Mouse (Mus musculus): ENCODE measurements around the gene Uck2. TPM values are rescaled to one million over a fixed set of nuclear protein-coding genes. Genes with fewer than 3 reads are reported as not detected.

Uck2 gene
- polyA plus RNA-seq (2015; fragmentation: Nextera tagmentation; extraction: Ambion mirVana), result 80.7 and 87.8 TPM in 2 replicates

DNA sequence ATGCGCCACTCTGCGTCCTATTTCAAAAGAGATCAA lies at the start of gene Uck2:
Uck2 (minus strand) TSS at position 1 of the 36 bp plus-strand sequence.
- 0% methylated on average over 2 of the region's 2 CpGs for WGBS
- Histone ChIP-seq H3K4me3 (peak within 1 kb of the TSS; percentile 86), H3K4me2 (peak within 1 kb of the TSS; percentile 73), H3K36me3 (no peaks in the 10 kb centered on the region; the same call in 1 of the 2 replicates), H3K27me3 (peaks cover 16% of the 10 kb centered on the region), H3K9ac (peak within 1 kb of the TSS; percentile 87), H3K9me3 (no peaks in the 10 kb centered on the region), H3K27ac (peak within 1 kb of the TSS; percentile 93), H3K4me1 (peaks cover 34% of the 10 kb centered on the region)
- ATAC-seq (ENCODE audit: insufficient number of reproducible peaks, insufficient read depth, low FRiP score, low TSS enrichment, low read depth), result no peak

DNA sequence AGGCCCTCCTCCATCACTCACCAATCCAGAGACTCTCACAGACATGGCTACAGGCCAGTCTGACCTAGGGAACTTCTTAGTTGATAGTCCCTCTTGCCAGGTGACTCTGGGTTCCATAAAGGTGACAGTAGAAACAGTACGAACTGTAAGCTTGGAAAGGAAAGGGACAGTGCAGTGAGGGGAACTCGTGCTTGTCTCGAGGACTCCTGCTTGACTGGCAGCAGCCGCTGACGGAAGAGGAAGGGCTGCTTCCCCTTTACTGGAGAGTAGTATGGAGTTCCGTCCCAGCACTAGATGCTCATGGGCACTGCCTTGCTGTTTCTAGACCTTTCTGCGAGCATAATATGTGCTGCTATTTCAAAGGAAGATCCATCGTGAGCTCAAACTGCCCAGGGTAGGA lies 46.0 kb upstream of the Uck2 start:
- WGBS, result 95% methylated on average over 8 of the region's 8 CpGs
- ATAC-seq (ENCODE audit: insufficient number of reproducible peaks, insufficient read depth, low FRiP score, low TSS enrichment, low read depth), result no peak
- Histone ChIP-seq H3K4me1 (no peaks in the 10 kb centered on the region), H3K9me3 (no peaks in the 10 kb centered on the region), H3K27ac (no peak overlapping the region), H3K36me3 (peaks cover 59% of the 10 kb centered on the region), H3K4me2 (no peak overlapping the region), H3K27me3 (no peaks in the 10 kb centered on the region), H3K9ac (no peak overlapping the region), H3K4me3 (no peak overlapping the region)

- Histone ChIP-seq H3K4me2 (no peak overlapping the region), H3K4me3 (no peak overlapping the region), H3K4me1 (no peaks in the 10 kb centered on the region), H3K9ac (no peak overlapping the region), H3K36me3 (peaks cover 74% of the 10 kb centered on the region), H3K9me3 (no peaks in the 10 kb centered on the region), H3K27ac (no peak overlapping the region), H3K27me3 (no peaks in the 10 kb centered on the region)
- no peak for ATAC-seq (ENCODE audit: insufficient number of reproducible peaks, insufficient read depth, low FRiP score, low TSS enrichment, low read depth)
- 95% methylated on average over 6 of the region's 6 CpGs for WGBS
These were observed 43.7 kb upstream of the Uck2 start for GRCm38 (mm10) chr1:167328776-167329175.

DNA sequence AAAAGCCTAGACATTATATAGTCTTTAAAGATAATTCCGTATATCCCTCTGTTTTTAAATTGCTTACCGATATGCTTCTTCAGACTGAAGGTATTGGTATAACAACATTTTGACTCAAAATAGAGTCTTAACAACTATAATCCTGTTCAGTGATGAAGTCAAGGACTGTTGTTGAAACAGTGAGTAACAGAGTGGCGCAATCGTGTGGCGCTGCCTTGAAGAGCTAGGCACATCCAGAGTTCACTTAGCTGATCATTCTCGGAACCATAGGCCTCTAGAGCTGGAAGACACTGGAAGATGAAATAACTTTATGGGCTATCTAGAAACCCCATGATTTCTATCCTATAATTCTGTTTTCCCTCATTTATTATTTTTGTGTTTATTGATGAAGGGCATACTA lies 36.6 kb upstream of the Uck2 start:
- Histone ChIP-seq H3K27ac (no peak overlapping the region), H3K4me2 (no peak overlapping the region), H3K9ac (no peak overlapping the region), H3K9me3 (no peaks in the 10 kb centered on the region), H3K36me3 (peaks cover 86% of the 10 kb centered on the region), H3K4me3 (no peak overlapping the region), H3K4me1 (no peaks in the 10 kb centered on the region), H3K27me3 (no peaks in the 10 kb centered on the region)
- WGBS, result 97% methylated on average over 6 of the region's 6 CpGs
- ATAC-seq (ENCODE audit: insufficient number of reproducible peaks, insufficient read depth, low FRiP score, low TSS enrichment, low read depth), result no peak

- no peak for ATAC-seq (ENCODE audit: insufficient number of reproducible peaks, insufficient read depth, low FRiP score, low TSS enrichment, low read depth)
- Histone ChIP-seq H3K9me3 (no peaks in the 10 kb centered on the region), H3K4me2 (no peak overlapping the region), H3K4me3 (no peak overlapping the region), H3K4me1 (peaks cover 4% of the 10 kb centered on the region), H3K36me3 (peaks cover 39% of the 10 kb centered on the region), H3K27me3 (no peaks in the 10 kb centered on the region), H3K27ac (no peak overlapping the region), H3K9ac (no peak overlapping the region)
- WGBS, result 85% methylated on average over 4 of the region's 4 CpGs
These were observed 28.1 kb upstream of the Uck2 start for GRCm38 (mm10) chr1:167313220-167313619.

DNA sequence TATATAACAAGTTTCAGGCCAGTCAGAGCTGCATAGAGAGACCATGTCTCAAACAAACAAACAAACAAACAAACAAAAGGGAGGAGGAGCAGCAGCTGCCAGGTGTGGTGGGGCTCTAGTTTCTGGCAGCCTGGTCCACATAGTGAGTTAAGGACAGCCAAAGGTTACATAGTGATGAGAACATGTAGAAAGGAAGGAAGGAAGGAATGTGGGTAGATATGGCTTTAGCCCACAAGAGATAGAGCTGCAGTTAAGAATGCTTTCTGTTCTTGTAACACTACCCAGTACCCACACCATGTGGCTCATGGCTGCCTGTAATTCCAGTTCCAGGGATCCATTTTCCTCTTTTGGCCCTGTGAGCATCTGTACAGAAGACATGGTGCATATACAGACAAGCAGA lies 27.2 kb upstream of the Uck2 start:
- peaks cover 31% of the 10 kb centered on the region for H3K36me3 ChIP-seq
- H3K27ac ChIP-seq, result no peak overlapping the region
- no peaks in the 10 kb centered on the region for H3K9me3 ChIP-seq
- no peaks in the 10 kb centered on the region for H3K27me3 ChIP-seq
- H3K9ac ChIP-seq, result no peak overlapping the region
- no peak for ATAC-seq (ENCODE audit: insufficient number of reproducible peaks, insufficient read depth, low FRiP score, low TSS enrichment, low read depth)
- no peak overlapping the region for H3K4me2 ChIP-seq
- H3K4me1 ChIP-seq, result peaks cover 4% of the 10 kb centered on the region
- H3K4me3 ChIP-seq, result no peak overlapping the region

DNA sequence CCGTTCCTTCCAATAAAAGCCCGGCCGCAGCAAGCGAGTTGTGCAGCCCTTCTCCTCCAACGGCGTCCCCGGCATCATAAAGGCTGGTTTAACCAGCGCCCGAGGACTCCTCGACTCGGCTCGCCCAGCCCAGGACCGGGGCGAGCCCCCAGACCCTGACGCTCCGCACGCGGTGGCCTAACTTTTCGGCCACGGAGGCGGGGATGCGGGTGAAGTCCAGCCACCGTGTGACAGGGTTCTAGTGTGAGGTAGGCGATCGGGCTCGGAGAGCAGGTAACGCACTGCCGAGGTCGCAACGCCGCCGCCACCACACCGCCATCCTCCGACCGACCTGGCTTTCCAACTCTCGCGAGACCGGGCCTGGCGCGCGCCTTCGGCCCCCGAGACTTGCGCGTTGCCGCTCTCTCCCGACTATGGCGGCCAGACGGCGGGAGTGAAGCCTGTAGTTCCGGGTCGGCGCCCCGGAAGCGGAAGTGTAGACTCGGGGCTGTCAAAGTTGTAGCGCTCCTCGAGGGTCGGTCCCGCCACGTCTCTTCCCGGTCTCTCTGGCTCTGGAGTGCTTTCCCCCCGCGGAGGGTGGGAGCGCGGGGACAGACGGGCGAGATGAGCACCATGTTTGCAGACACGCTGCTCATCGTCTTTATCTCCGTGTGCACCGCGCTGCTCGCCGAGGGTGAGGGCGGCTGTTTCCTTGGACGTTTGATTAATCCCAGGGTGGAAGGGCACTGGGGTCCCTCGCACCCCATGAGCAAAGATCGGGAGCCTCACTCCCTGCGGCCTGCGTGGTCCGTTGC lies 23.3 kb upstream of the Uck2 start, which contains the start of gene Tmco1:
Tmco1 (plus strand) TSS at position 118 of the 794 bp plus-strand sequence.
- H3K9me3 ChIP-seq, result no peaks in the 10 kb centered on the region
- no peaks in the 10 kb centered on the region; the same call in 1 of the 2 replicates for H3K27me3 ChIP-seq
- peak within 1 kb of the TSS; percentile 94 for H3K27ac ChIP-seq
- peak within 1 kb of the TSS; percentile 72 for H3K4me3 ChIP-seq
- peaks cover 4% of the 10 kb centered on the region for H3K4me1 ChIP-seq
- H3K9ac ChIP-seq, result peak within 1 kb of the TSS; percentile 93
- peak; percentile 93 for ATAC-seq (ENCODE audit: insufficient number of reproducible peaks, insufficient read depth, low FRiP score, low TSS enrichment, low read depth)
- under 1% methylated on average over 82 of the region's 82 CpGs for WGBS
- H3K4me2 ChIP-seq, result peak within 1 kb of the TSS; percentile 79
- peaks cover 11% of the 10 kb centered on the region for H3K36me3 ChIP-seq

- Histone ChIP-seq H3K4me1 (peaks cover 4% of the 10 kb centered on the region), H3K27ac (no peak overlapping the region), H3K4me2 (peak overlapping the region; percentile 79), H3K4me3 (peak overlapping the region; percentile 72), H3K9ac (peak overlapping the region; percentile 93), H3K9me3 (no peaks in the 10 kb centered on the region), H3K36me3 (peaks cover 9% of the 10 kb centered on the region), H3K27me3 (no peaks in the 10 kb centered on the region; the same call in 1 of the 2 replicates)
- WGBS, result 63% methylated on average over 11 of the region's 11 CpGs
- no peak for ATAC-seq (ENCODE audit: insufficient number of reproducible peaks, insufficient read depth, low FRiP score, low TSS enrichment, low read depth)
These were observed 22.6 kb upstream of the Uck2 start for GRCm38 (mm10) chr1:167307674-167308073.

DNA sequence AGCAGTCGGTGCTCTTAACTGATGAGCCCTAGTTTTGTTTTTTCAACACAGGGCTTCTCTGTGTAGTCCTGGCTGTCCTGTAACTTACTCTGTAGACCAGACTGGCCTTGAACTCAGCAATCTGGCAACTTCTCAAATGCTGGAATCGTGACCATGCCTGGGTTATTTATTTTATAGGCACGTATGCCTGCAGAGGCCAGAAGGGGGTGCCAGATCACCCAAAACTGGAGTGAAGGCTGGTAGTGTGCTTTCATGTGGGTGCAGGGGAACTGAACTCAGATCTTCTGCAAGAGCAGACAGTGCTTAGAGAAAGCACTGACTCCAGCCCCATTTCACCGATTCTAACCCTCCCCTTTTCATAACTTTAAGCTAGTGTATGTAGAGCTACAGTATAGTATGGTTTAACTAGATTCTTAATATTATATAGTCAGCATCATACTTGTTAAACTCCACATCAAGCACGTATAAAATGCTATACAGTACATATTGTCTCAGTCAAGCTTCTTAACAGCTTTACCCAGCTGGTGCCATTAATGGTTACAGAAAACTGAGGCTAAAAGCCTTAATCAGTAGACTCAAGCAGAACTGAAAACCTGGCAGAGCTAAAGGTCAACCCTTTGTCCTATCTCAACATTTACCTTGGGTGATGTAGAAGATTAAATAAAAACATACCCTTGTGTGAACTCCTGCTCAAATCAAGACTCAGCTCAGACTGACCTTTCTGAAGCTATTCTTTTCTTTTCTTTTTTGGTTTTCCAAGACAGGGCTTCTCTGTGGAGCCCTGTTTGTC lies 21.5 kb upstream of the Uck2 start:
- H3K4me1 ChIP-seq, result peaks cover 4% of the 10 kb centered on the region
- H3K9me3 ChIP-seq, result no peaks in the 10 kb centered on the region
- no peak overlapping the region for H3K9ac ChIP-seq
- no peaks in the 10 kb centered on the region; the same call in 1 of the 2 replicates for H3K27me3 ChIP-seq
- 62% methylated on average over 5 of the region's 5 CpGs for WGBS
- peaks cover 4% of the 10 kb centered on the region; the same call in 1 of the 2 replicates for H3K36me3 ChIP-seq
- ATAC-seq (ENCODE audit: insufficient number of reproducible peaks, insufficient read depth, low FRiP score, low TSS enrichment, low read depth), result no peak
- H3K4me3 ChIP-seq, result no peak overlapping the region
- no peak overlapping the region for H3K27ac ChIP-seq
- H3K4me2 ChIP-seq, result no peak overlapping the region

GRCm38 (mm10) chr1:167305501-167306137 lies 20.5 kb upstream of the Uck2 start:
- Histone ChIP-seq H3K4me1 (peaks cover 4% of the 10 kb centered on the region), H3K27me3 (no peaks in the 10 kb centered on the region; the same call in 1 of the 2 replicates), H3K36me3 (peaks cover 2% of the 10 kb centered on the region; the same call in 1 of the 2 replicates), H3K9ac (no peak overlapping the region), H3K4me3 (no peak overlapping the region), H3K27ac (no peak overlapping the region), H3K9me3 (no peaks in the 10 kb centered on the region), H3K4me2 (no peak overlapping the region)
- 73% methylated on average over 7 of the region's 7 CpGs for whole genome bisulfite sequencing
- no peak for ATAC-seq (ENCODE audit: insufficient number of reproducible peaks, insufficient read depth, low FRiP score, low TSS enrichment, low read depth)

DNA sequence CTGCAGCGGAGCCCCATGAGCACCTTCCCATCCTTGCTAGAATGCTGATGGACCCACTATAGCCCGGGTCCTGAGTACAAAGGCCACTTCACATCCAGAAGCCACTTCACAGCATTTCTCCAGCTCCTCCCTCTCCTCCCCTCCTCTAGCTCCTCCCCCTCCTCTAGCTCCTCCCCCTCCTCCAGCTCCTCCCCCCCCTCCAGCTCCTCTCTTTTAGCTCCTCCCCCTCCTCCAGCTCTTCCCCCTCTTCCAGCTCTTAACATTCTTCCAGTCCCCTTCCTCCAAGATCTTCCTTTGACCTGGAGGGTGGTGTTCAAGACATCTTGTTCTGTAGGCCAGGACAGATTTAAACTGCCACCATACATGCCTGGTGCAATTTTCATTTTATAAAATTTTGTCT lies 15.0 kb upstream of the Uck2 start:
- 80% methylated on average over 2 of the region's 2 CpGs for WGBS
- ATAC-seq (ENCODE audit: insufficient number of reproducible peaks, insufficient read depth, low FRiP score, low TSS enrichment, low read depth), result no peak
- no peaks in the 10 kb centered on the region for H3K36me3 ChIP-seq

More for the DNA sequence above, 15.0 kb upstream of the Uck2 start:
- H3K4me3 ChIP-seq, result no peak overlapping the region
- H3K9ac ChIP-seq, result no peak overlapping the region
- H3K9me3 ChIP-seq, result no peaks in the 10 kb centered on the region
- H3K4me1 ChIP-seq, result 0 out of 2 replicates have a peak, but pooled peaks cover 8% of the 10 kb centered on the region
- H3K27me3 ChIP-seq, result no peaks in the 10 kb centered on the region; the same call in 1 of the 2 replicates
- H3K27ac ChIP-seq, result no peak overlapping the region
- H3K4me2 ChIP-seq, result no peak overlapping the region
